Mouse (Mus musculus) forebrain, postnatal 0 days (tissue): Measurements from ENCODE around the gene Aip. TPM values are rescaled to one million over a fixed set of nuclear protein-coding genes. Genes with fewer than 3 reads are reported as not detected.

Experiments used
- ATAC-seq: fragments of 200-750 bp; cut with Nextera tagmentation; 2 replicates; pipeline ENCODE4 v1.8.0; 2017; ENCODE audit warnings: mild to moderate bottlenecking, moderate library complexity
- DNase-seq: peaks from one replicate; pipeline ENCODE4 v3.0.0-alpha.2; 2015
- H3K27ac ChIP-seq: fragments of 300-500 bp; sonication (generic); 2 replicates; pipeline ENCODE4 v1.5.1; 2014; ENCODE audit warnings: low read depth, mild to moderate bottlenecking, antibody characterized with exemption, low read length, moderate library complexity, mixed read lengths
- H3K27me3 ChIP-seq: fragments of 300-500 bp; sonication (generic); 2 replicates; pipeline ENCODE4 v1.6.1; 2014; ENCODE audit warnings: mild to moderate bottlenecking, low read length, mixed read lengths; ENCODE audit not compliant: insufficient read depth
- H3K36me3 ChIP-seq: fragments of 300-500 bp; sonication (generic); 2 replicates; pipeline ENCODE4 v1.6.1; 2014; ENCODE audit warnings: mild to moderate bottlenecking, moderate library complexity; ENCODE audit not compliant: insufficient read depth
- H3K4me1 ChIP-seq: fragments of 300-500 bp; sonication (generic); 2 replicates; pipeline ENCODE4 v1.6.1; 2014; ENCODE audit warnings: antibody characterized with exemption; ENCODE audit not compliant: insufficient read depth
- H3K4me2 ChIP-seq: fragments of 300-500 bp; sonication (generic); 2 replicates; pipeline ENCODE4 v1.6.1; 2014; ENCODE audit warnings: low read depth, mild to moderate bottlenecking, moderate library complexity
- H3K4me3 ChIP-seq: fragments of 300-500 bp; sonication (generic); 2 replicates; pipeline ENCODE4 v1.5.1; 2014; ENCODE audit warnings: low read depth, low read length, mixed read lengths
- H3K9ac ChIP-seq: fragments of 300-500 bp; sonication (generic); 2 replicates; pipeline ENCODE4 v1.6.1; 2014; ENCODE audit warnings: mild to moderate bottlenecking
- H3K9me3 ChIP-seq: fragments of 300-500 bp; sonication (generic); 2 replicates; pipeline ENCODE4 v1.6.1; 2016; ENCODE audit warnings: low read length
- CTCF ChIP-seq: sonication (generic); IDR thresholded peaks from 2 replicates; pipeline ENCODE4 v1.5.1; 2016; ENCODE audit warnings: antibody characterized with exemption, control low read depth, low read depth
- WGBS: fragments of 180-500 bp; shearing (Covaris S2); extraction: QIAGEN DNeasy Blood & Tissue Kit; methylation state at CpG from one replicate; pipeline ENCODE4 v1.1.7; 2014; 5-methylcytosine and 5-hydroxymethylcytosine counted together
- polyA plus RNA-seq: library from polyadenylated mRNA; unstranded; fragments of >200 nt; fragmentation: Nextera tagmentation; extraction: Ambion mirVana; gene quantifications from 2 replicates; pipeline ENCODE4 v1.2.1, GENCODE M21; 2015
- total RNA-seq: library from RNA; depleted of rRNA; stranded (reverse); fragments of >200 nt; gene quantifications from 2 replicates; pipeline ENCODE4 v1.2.3, GENCODE M21; 2014

Gene Aip
- total and polyA plus RNA-seq, 2 experiments from 2014 or later: 25.8 to 86.2 TPM

DNA sequence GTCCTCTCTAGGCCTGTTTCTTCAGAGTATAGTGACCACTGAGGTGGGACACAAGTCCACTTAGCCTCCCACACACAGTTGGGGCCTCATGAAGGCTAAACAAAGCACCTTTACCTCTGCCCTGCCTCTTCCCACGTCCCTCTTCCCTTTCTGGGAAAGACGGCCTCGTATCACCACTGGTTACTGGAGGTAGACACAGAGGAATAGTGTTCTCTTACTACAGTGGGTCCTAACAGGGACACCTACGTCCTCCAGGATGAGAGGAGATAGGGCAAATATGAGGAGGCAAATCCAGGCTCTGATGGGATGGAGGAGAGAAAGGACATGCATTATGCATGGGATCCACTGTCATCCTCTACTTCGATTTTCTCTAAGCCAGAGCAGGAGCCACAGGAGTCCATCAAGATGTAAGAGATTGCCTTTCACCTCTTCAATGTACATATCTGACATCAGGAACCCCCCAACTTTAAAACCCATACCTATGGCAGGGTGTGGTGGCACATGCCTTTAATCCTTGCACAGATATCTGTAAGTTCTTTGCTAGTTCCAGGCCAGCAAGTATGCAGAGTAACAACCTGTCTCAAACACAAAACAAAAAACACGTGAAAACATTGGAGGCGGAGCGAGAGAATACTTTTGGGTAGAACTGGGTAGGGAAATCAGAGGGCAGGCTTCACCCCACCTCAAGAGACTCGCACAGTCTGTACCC is 22.3 kb upstream of the Aip start:
- no peak for ATAC-seq

DNA sequence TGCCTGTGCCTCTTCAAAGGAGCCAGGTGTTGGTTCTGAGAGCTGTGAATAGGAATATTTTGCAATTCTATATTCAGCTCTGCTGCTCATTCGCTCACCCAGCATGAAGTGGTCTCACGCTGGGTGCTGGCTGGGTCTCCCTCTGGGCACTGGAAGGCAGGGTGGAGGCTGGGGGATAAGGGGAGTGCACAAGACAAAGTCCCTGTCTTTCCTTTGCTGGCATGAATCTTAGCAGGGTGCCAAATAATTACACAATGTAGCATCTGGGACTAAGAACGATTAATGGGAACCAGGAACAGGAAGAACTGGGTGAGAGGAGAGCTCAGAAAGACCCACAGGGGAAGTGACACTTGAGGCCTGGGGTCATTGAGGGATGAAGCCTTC is 21.4 kb upstream of the Aip start:
- Histone ChIP-seq H3K9ac (no peak overlapping the region), H3K4me3 (no peak overlapping the region), H3K9me3 (no peaks in the 10 kb centered on the region), H3K27ac (no peak overlapping the region), H3K36me3 (peaks cover 10% of the 10 kb centered on the region; the same call in 1 of the 2 replicates), H3K27me3 (no peaks in the 10 kb centered on the region), H3K4me2 (no peak overlapping the region), H3K4me1 (peaks cover 8% of the 10 kb centered on the region; the same call in 1 of the 2 replicates)
- TF ChIP-seq CTCF: no peak
- ATAC-seq (no peak), DNase-seq (no peak)
- 52% methylated on average over 3 of the region's 3 CpGs for WGBS

More for the DNA sequence above, 22.3 kb upstream of the Aip start:
- Histone ChIP-seq H3K4me1 (peaks cover 8% of the 10 kb centered on the region; the same call in 1 of the 2 replicates), H3K9ac (peak overlapping the region; percentile 84), H3K9me3 (no peaks in the 10 kb centered on the region), H3K36me3 (peaks cover 10% of the 10 kb centered on the region; the same call in 1 of the 2 replicates), H3K27me3 (no peaks in the 10 kb centered on the region), H3K4me2 (peak overlapping the region; percentile 79), H3K4me3 (peak overlapping the region; percentile 77), H3K27ac (peak overlapping the region; percentile 68; the same call in 1 of the 2 replicates)
- no peak for DNase-seq
- no peak for TF ChIP-seq CTCF
- WGBS: 32% methylated on average over 9 of the region's 9 CpGs

DNA sequence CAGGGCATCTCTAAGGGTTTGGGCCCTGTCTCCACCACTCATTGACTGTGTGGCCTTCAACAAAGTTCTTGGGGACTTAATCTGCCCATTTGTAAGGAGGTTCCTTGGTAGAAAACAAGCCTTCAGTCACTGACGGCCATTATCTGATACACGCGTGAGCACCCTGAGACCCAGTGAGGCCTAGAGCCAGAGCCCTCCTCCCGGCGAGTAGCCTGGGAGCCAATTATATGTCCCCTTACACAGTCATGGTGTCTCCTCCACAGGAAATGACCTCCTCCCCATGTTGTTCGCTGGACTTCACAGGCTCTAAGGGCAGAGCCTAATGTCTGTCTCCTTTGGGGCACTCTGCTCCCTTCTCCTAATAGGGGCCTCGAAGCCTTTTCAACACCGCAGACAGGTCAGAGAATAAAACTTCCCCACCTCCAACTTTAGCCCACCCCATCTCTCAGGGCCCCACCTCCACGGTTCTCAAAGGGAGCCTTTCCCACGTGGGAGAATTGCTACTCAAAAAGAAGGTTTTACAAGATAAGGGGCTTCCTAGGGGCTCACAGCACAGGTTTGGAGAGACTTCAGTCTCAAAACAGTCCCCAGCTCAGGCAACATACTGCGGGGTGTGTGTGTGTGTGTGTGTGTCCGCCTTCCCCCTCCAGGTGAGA is 20.8 kb upstream of the Aip start:
- Histone ChIP-seq H3K36me3 (peaks cover 10% of the 10 kb centered on the region; the same call in 1 of the 2 replicates), H3K4me2 (no peak overlapping the region), H3K9me3 (no peaks in the 10 kb centered on the region), H3K4me3 (no peak overlapping the region), H3K9ac (no peak overlapping the region), H3K27ac (no peak overlapping the region), H3K27me3 (no peaks in the 10 kb centered on the region), H3K4me1 (peaks cover 8% of the 10 kb centered on the region; the same call in 1 of the 2 replicates)
- WGBS: 63% methylated on average over 12 of the region's 12 CpGs
- no peak for TF ChIP-seq CTCF
- ATAC-seq (no peak), DNase-seq (no peak)

- Histone ChIP-seq H3K36me3 (peaks cover 9% of the 10 kb centered on the region; the same call in 1 of the 2 replicates), H3K4me3 (no peak overlapping the region), H3K4me1 (peaks cover 8% of the 10 kb centered on the region; the same call in 1 of the 2 replicates), H3K9ac (no peak overlapping the region), H3K4me2 (no peak overlapping the region), H3K27me3 (no peaks in the 10 kb centered on the region), H3K9me3 (no peaks in the 10 kb centered on the region), H3K27ac (no peak overlapping the region)
- 83% methylated on average over 5 of the region's 5 CpGs for WGBS
- DNase-seq: no peak
- no peak for ATAC-seq
- no peak for TF ChIP-seq CTCF
Measured at GRCm38 (mm10) chr19:4145936-4146335, 20.3 kb upstream of the Aip start.

DNA sequence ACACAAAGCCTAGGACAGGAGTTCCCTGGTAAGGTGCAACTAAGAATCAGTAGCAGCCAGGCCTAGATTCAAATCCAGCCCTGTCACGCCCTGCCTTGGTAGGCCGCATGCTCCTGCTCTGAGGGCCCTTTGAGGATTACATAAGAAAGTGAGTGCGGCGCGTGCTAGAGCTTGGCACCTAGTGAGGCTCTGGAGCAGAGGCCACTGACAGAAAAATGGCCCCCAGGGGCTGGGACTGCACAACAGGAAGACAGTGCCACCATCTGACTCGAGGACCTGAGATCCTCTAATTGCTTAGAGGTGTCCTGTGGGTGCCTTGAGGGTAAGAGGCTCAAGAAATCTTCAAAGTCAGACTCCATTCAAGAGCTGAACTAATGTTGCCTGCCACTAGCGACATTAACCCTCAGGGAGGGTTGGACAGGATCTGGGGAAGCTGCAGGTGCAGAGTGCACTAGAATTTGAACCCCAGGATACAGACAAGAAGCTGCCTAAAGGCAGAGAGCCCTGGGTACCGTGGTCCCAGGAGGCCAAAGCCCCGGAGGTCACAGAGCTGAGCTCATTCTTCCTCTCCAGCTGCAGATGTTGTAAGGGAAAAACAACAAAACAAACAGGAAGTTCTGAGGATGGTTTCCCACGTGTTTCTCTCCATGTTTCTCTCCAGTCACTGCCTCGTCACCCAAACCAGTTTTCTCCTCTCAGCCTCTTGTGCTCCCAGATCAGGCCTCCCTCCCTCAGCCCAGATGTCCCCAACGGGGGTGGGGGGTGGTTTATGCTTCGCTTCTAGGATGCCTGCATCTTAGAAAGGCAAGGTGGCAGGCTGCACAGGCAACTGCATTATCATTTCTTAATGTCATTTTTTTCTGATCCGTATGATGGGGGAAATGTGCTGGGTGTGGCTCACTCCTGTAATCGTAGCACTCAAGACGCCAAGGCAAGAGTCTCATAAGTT is 19.2 kb upstream of the Aip start:
- Histone ChIP-seq H3K4me2 (no peak overlapping the region), H3K36me3 (no peaks in the 10 kb centered on the region), H3K4me3 (no peak overlapping the region), H3K9me3 (no peaks in the 10 kb centered on the region), H3K4me1 (peaks cover 8% of the 10 kb centered on the region; the same call in 1 of the 2 replicates), H3K27ac (no peak overlapping the region), H3K27me3 (no peaks in the 10 kb centered on the region), H3K9ac (no peak overlapping the region)
- DNase-seq: no peak
- ATAC-seq: no peak
- no peak for TF ChIP-seq CTCF
- 83% methylated on average over 16 of the region's 16 CpGs for WGBS

DNA sequence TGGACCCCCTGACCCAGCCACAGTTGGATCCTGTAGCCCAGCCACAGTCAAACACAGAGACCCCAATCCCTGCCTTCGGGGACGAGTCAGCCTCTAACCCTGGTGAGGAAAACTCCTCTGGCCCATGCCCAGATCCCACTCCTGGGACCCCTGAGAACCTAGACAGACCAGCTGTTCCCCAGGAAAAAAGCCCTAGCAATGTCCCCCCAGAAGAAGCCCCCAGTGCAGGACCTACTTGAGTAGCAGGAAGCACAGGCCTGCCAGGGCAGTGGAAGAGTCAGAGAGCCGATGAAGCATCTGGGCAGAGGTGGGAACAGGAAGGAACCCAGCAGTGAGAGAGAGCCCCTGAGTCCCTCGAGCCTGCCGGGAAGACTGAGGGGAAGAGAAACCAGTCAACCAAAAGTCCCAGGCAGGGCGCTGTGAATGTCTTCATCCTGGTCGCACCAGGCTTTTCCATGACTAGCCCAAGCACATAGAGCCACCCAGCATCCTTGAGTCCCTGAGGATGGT is 18.2 kb upstream of the Aip start, which contains the start of gene Cabp4:
Gene Cabp4 (minus strand): TSS at position 275 of the 510 bp plus-strand sequence.
- Histone ChIP-seq H3K9ac (no peak within 1 kb of the TSS), H3K4me3 (no peak within 1 kb of the TSS), H3K36me3 (no peaks in the 10 kb centered on the region), H3K4me2 (no peak within 1 kb of the TSS), H3K9me3 (no peaks in the 10 kb centered on the region), H3K27me3 (no peaks in the 10 kb centered on the region), H3K4me1 (peaks cover 1% of the 10 kb centered on the region; the same call in 1 of the 2 replicates), H3K27ac (no peak within 1 kb of the TSS)
- ATAC-seq: no peak
- no peak for TF ChIP-seq CTCF
- WGBS: 85% methylated on average over 7 of the region's 7 CpGs
- DNase-seq: no peak
